9 mouse cellular contexts compared by ENCODE assay signal in the genomic region with DNA sequence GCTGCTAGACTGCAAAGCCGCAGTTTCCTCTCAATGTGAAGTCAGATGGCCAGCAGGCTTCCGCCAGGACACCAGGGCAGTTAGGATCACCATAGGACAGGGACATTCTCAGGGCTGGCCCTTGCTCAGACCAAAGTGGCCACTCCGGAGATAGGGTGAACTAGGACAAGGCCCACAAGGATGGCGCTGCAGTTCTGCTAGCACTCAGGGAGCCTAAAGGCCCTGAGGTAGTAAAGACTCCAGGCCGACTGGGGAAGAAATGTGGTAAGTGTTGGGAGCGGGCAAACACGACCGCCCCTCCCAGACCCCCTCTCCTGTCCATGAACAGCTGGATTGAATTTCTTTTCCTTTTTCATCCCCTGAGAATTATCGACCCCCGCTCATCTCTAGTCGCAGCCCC.
A peak's percentile ranks its signal among the peaks of the same experiment; 100 is the strongest.
DNase-seq lines count a peak whose midpoint lies in the region; ATAC-seq and TF ChIP-seq lines count a peak whose summit lies in the region.
"Had no signal": no experiment of that assay in that cellular context is flagged by ENCODE, and none has a peak within 500 bp of the region (broad histone marks: within the 10 kb centered on the region; RNA-seq: fewer than 3 reads in every experiment).

No protein-coding gene starts in this region.

- intact Hi-C loops in heart, postnatal 36 days (cut with DNase I): no loop called here

- no peak for ATAC-seq in heart, embryonic 12.5 days (ENCODE audit: insufficient number of reproducible peaks, low FRiP score)
- ATAC-seq in forebrain, embryonic 14.5 days: no peak
- no peak for ATAC-seq in liver, postnatal 0 days
- no peak for ATAC-seq in inflammation-experienced regulatory T-cells, adult 6 months

- H3K9ac ChIP-seq in heart, embryonic 12.5 days: peak overlapping the region; percentile 59
- peak overlapping the region; percentile 70 for H3K9ac ChIP-seq in forebrain, embryonic 14.5 days (ENCODE audit: low read length)
- H3K9ac ChIP-seq in liver, postnatal 0 days (replicated peaks): no peak overlapping the region

- WGBS in heart, embryonic 12.5 days: 13% methylated on average over 11 of the region's 11 CpGs
- 10% methylated on average over 11 of the region's 11 CpGs for WGBS in forebrain, embryonic 14.5 days
- whole genome bisulfite sequencing in liver, postnatal 0 days (ENCODE audit: insufficient replicate concordance): 14% methylated on average over 11 of the region's 11 CpGs

- H3K4me3 ChIP-seq in heart, embryonic 12.5 days: peak overlapping the region; percentile 58
- H3K4me3 ChIP-seq in forebrain, embryonic 14.5 days (ENCODE audit: low read depth, low read length): peak overlapping the region; percentile 54
- peak overlapping the region; percentile 46 for H3K4me3 ChIP-seq in liver, postnatal 0 days (ENCODE audit: low read depth, low read length)

- no peak for TF ChIP-seq EP300 in liver, postnatal 0 days (IDR thresholded peaks at IDR 0.05; ENCODE audit: low read depth)

- H3K36me3 ChIP-seq in heart, embryonic 12.5 days: no peaks in the 10 kb centered on the region
- H3K36me3 ChIP-seq in forebrain, embryonic 14.5 days (ENCODE audit: control insufficient read depth, insufficient read depth, low read length): no peaks in the 10 kb centered on the region
- H3K36me3 ChIP-seq in liver, postnatal 0 days (replicated peaks; ENCODE audit: insufficient read depth, low read length): no peaks in the 10 kb centered on the region
- H3K36me3 ChIP-seq: G1E had no signal

- TF ChIP-seq CTCF in liver, postnatal 0 days (IDR thresholded peaks at IDR 0.05; ENCODE audit: low read depth): no peak

- H3K27me3 ChIP-seq in heart, embryonic 12.5 days (replicated peaks): peaks cover 74% of the 10 kb centered on the region
- H3K27me3 ChIP-seq in forebrain, embryonic 14.5 days (replicated peaks; ENCODE audit: control insufficient read depth, insufficient read depth, low read length): peaks cover 27% of the 10 kb centered on the region; the same call in 1 of the 2 replicates
- peaks cover 33% of the 10 kb centered on the region for H3K27me3 ChIP-seq in liver, postnatal 0 days (ENCODE audit: insufficient read depth, low read length)

- no peaks in the 10 kb centered on the region for H3K9me3 ChIP-seq in heart, embryonic 12.5 days (replicated peaks)
- no peaks in the 10 kb centered on the region for H3K9me3 ChIP-seq in forebrain, embryonic 14.5 days (replicated peaks; ENCODE audit: control insufficient read depth, low read length)
- no peaks in the 10 kb centered on the region for H3K9me3 ChIP-seq in liver, postnatal 0 days (ENCODE audit: low read length)
- H3K9me3 ChIP-seq: G1E had no signal

- H3K27ac ChIP-seq in heart, embryonic 12.5 days (ENCODE audit: poor library complexity, severe bottlenecking): no peak overlapping the region
- no peak overlapping the region for H3K27ac ChIP-seq in forebrain, embryonic 14.5 days (ENCODE audit: low read depth, low read length)
- H3K27ac ChIP-seq in liver, postnatal 0 days (ENCODE audit: low read depth): no peak overlapping the region

- peaks cover 12% of the 10 kb centered on the region for H3K4me1 ChIP-seq in heart, embryonic 12.5 days (replicated peaks)
- H3K4me1 ChIP-seq in forebrain, embryonic 14.5 days (ENCODE audit: control insufficient read depth, insufficient read depth, low read length): no peaks in the 10 kb centered on the region
- peaks cover 3% of the 10 kb centered on the region; the same call in 1 of the 2 replicates for H3K4me1 ChIP-seq in liver, postnatal 0 days (ENCODE audit: insufficient read depth)

- DNase-seq in heart, postnatal 36 days: no peak
- DNase-seq in R1 (ENCODE audit: low read depth, low spot score): peak; percentile 31
- no peak for DNase-seq in forebrain, embryonic 14.5 days (ENCODE audit: low spot score)
- no peak for DNase-seq in liver, postnatal 0 days
- no peak for DNase-seq in spleen, postnatal 10 days (ENCODE audit: low spot score in 2 of 2)
- no peak for DNase-seq in adrenal gland, adult 2 months

- peak overlapping the region; percentile 86 for H3K4me2 ChIP-seq in heart, embryonic 12.5 days
- peak overlapping the region; percentile 90 for H3K4me2 ChIP-seq in forebrain, embryonic 14.5 days (ENCODE audit: low read length)
- peak overlapping the region; percentile 73 for H3K4me2 ChIP-seq in liver, postnatal 0 days (ENCODE audit: low read depth, low read length)
